Mouse (Mus musculus): Measurements from ENCODE around the gene Cdh23. TPM values are rescaled to one million over a fixed set of nuclear protein-coding genes. Genes with fewer than 3 reads are reported as not detected.

The Cdh23 gene
- polyA plus RNA-seq, 1 experiment = 2.1 TPM

DNA sequence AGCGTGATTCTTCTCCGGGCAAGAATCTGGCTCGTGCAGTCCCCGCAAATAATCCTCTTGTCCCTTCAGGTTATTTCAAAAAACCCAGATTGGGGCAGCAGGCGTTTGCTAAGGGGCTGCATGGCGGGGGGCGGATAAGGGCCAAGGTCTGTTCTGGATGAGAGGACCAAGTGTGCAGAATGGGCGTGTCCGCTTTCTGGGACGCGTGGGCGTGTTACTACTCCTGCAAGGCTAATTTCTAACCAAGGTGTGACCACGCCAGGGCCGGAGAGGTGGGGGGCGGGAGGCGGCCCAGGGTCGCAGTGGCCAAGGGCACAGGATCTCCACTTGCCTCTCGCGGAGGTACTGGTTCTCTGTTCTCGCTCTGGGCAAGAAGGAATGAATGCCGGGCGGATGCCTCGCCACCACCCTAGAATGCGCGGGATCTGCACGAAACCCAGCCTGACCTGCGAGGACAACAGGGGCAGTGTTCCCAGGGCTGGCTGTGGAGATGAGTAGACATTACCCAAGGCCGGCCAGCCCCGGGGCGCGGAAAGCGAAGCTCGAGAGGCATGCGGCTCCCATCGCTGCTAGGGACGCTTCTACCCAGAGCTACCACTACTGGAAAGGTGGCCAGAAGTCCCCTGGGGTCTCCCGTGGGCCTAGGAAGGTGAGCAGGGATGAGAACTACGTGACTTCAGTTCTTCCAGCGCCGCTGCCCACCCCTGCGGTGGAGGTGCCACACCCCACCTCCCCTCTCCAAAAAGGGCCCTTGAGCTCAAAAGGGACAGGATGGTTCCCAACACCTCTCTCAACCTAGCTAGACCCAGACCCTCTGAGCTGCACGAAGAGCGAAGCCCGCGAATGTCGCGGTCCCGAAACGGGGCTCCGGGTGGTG, 10.3 kb downstream of the Cdh23 start:
- H3K4me2 ChIP-seq (ENCODE audit: low read depth) = no peak overlapping the region
- H3K79me2 ChIP-seq (ENCODE audit: control insufficient read depth, insufficient read depth) = no peaks in the 10 kb centered on the region
- no peaks in the 10 kb centered on the region for H3K36me3 ChIP-seq (ENCODE audit: control insufficient read depth, insufficient read depth)
- H3K27me3 ChIP-seq (ENCODE audit: control insufficient read depth, insufficient read depth, insufficient read length) = peaks cover 78% of the 10 kb centered on the region
- TF ChIP-seq MYOD1 (IDR thresholded peaks at IDR 0.05; ENCODE audit: control insufficient read depth in 1 of 3, insufficient read length in 2 of 3, low read depth in 2 of 3) (no peak), E2F4 (IDR thresholded peaks at IDR 0.05; ENCODE audit: insufficient read depth) (no peak), SRF (IDR thresholded peaks at IDR 0.05; ENCODE audit: control insufficient read depth, insufficient read length, low read depth) (no peak), TCF3 (IDR thresholded peaks at IDR 0.05; ENCODE audit: insufficient read length, low read depth) (no peak), REST (IDR thresholded peaks at IDR 0.05; ENCODE audit: insufficient read depth, insufficient read length) (no peak), TCF12 (IDR thresholded peaks at IDR 0.05; ENCODE audit: insufficient read depth, poor library complexity, severe bottlenecking) (no peak), CEBPB (IDR thresholded peaks at IDR 0.05; ENCODE audit: insufficient read depth, poor library complexity, severe bottlenecking) (no peak), USF1 (IDR thresholded peaks at IDR 0.05; ENCODE audit: low read depth) (no peak), MYOG (IDR thresholded peaks at IDR 0.05; ENCODE audit: control insufficient read depth in 1 of 3, insufficient read depth in 1 of 3, insufficient read length in 2 of 3, low read depth in 2 of 3) (no peak), POLR2A (IDR thresholded peaks at IDR 0.05; ENCODE audit: insufficient read length, low read depth) (no peak), POLR2AphosphoS2 (IDR thresholded peaks at IDR 0.05; ENCODE audit: insufficient read length, low read depth) (no peak), MAX (IDR thresholded peaks at IDR 0.05; ENCODE audit: low read depth) (no peak)
- H3K4me3 ChIP-seq = no peak overlapping the region
- no peak overlapping the region for H3ac ChIP-seq (ENCODE audit: control insufficient read depth, insufficient read length)

DNA sequence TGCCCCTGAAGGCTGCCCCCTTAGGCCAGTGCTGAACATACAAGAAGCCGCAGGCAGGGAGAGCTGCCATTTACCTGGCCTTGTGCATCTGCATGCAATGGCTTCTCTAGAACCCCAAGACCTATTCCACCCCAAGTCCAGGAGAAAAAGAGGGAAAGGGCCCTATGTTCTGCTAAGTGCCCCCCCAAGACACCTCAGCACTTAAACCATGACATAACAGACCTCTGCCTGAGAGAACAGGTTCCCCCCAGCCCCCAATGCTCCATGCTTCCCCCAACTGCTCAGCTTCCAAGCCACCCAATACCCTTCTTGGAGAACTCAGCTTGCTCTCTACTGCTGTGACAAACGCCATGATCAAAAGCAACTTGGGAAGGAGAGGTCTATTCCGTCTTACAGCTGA, 17.4 kb downstream of the Cdh23 start:
- no peak overlapping the region for H3K4me2 ChIP-seq (ENCODE audit: low read depth)
- H3K27me3 ChIP-seq (ENCODE audit: control insufficient read depth, insufficient read depth, insufficient read length) = peaks cover 56% of the 10 kb centered on the region
- no peaks in the 10 kb centered on the region for H3K36me3 ChIP-seq (ENCODE audit: control insufficient read depth, insufficient read depth)
- no peak for TF ChIP-seq MYOG (IDR thresholded peaks at IDR 0.05; ENCODE audit: control insufficient read depth in 1 of 3, insufficient read depth in 1 of 3, insufficient read length in 2 of 3, low read depth in 2 of 3)
- TF ChIP-seq POLR2AphosphoS2 (IDR thresholded peaks at IDR 0.05; ENCODE audit: insufficient read length, low read depth) = no peak
- TF ChIP-seq MAX (IDR thresholded peaks at IDR 0.05; ENCODE audit: low read depth) = no peak
- no peak for TF ChIP-seq E2F4 (IDR thresholded peaks at IDR 0.05; ENCODE audit: insufficient read depth)
- TF ChIP-seq MYOD1 (IDR thresholded peaks at IDR 0.05; ENCODE audit: control insufficient read depth in 1 of 3, insufficient read length in 2 of 3, low read depth in 2 of 3) = no peak
- no peak for TF ChIP-seq CEBPB (IDR thresholded peaks at IDR 0.05; ENCODE audit: insufficient read depth, poor library complexity, severe bottlenecking)
- no peak for TF ChIP-seq SRF (IDR thresholded peaks at IDR 0.05; ENCODE audit: control insufficient read depth, insufficient read length, low read depth)
- no peak for TF ChIP-seq TCF12 (IDR thresholded peaks at IDR 0.05; ENCODE audit: insufficient read depth, poor library complexity, severe bottlenecking)
- TF ChIP-seq REST (IDR thresholded peaks at IDR 0.05; ENCODE audit: insufficient read depth, insufficient read length) = no peak
- TF ChIP-seq POLR2A (IDR thresholded peaks at IDR 0.05; ENCODE audit: insufficient read length, low read depth) = no peak
- TF ChIP-seq TCF3 (IDR thresholded peaks at IDR 0.05; ENCODE audit: insufficient read length, low read depth) = no peak
- no peak for TF ChIP-seq USF1 (IDR thresholded peaks at IDR 0.05; ENCODE audit: low read depth)
- H3ac ChIP-seq (ENCODE audit: control insufficient read depth, insufficient read length) = no peak overlapping the region
- H3K79me2 ChIP-seq (ENCODE audit: control insufficient read depth, insufficient read depth) = no peaks in the 10 kb centered on the region
- H3K4me3 ChIP-seq = no peak overlapping the region

DNA sequence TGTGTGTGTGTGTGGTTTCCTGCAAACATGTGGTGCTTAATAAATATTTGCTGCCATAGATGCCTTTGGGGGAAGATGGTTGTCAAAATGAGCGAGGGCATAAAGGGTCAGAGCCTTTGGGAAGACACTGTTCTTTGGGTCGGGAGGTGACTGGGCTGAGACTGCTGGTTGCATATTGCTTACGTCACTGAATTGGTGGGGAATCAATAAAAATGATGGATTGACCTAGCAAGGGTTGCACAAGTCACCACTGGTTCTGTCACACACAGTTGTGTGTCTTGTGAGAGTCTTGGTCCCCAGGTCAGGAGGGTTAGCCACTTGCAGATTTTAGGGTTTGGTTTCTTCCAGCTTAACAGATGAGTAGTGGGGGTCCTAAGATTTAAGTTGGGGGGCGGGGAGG, 19.0 kb downstream of the Cdh23 start:
- H3K4me3 ChIP-seq = no peak overlapping the region
- H3K36me3 ChIP-seq (ENCODE audit: control insufficient read depth, insufficient read depth) = no peaks in the 10 kb centered on the region
- TF ChIP-seq TCF3 (IDR thresholded peaks at IDR 0.05; ENCODE audit: insufficient read length, low read depth) (no peak), TCF12 (IDR thresholded peaks at IDR 0.05; ENCODE audit: insufficient read depth, poor library complexity, severe bottlenecking) (no peak), SRF (IDR thresholded peaks at IDR 0.05; ENCODE audit: control insufficient read depth, insufficient read length, low read depth) (no peak)
- peaks cover 50% of the 10 kb centered on the region for H3K27me3 ChIP-seq (ENCODE audit: control insufficient read depth, insufficient read depth, insufficient read length)
- H3K4me2 ChIP-seq (ENCODE audit: low read depth) = no peak overlapping the region
- no peak overlapping the region for H3ac ChIP-seq (ENCODE audit: control insufficient read depth, insufficient read length)
- H3K79me2 ChIP-seq (ENCODE audit: control insufficient read depth, insufficient read depth) = no peaks in the 10 kb centered on the region

DNA sequence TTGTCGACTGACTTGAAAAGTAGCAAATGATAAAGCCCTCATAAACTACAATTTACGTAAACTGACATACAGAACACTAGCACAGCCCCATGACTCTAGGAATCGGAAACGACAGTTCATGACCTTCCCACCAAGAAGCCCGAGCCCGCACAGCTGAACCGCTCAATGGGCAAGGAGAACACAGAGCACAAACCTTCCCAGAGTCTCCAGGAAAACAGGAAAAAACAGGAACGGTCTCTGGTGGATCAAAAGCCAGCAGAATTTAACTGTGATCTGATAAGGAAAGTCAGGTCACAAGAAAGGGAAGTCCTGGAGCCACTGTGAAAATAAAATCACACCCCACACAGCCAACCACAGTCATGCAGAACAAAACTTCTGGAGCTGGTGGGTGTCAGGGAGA, 26.1 kb downstream of the Cdh23 start:
- no peaks in the 10 kb centered on the region for H3K79me2 ChIP-seq (ENCODE audit: control insufficient read depth, insufficient read depth)
- H3ac ChIP-seq (ENCODE audit: control insufficient read depth, insufficient read length) = no peak overlapping the region
- H3K27me3 ChIP-seq (ENCODE audit: control insufficient read depth, insufficient read depth, insufficient read length) = peaks cover 9% of the 10 kb centered on the region
- H3K36me3 ChIP-seq (ENCODE audit: control insufficient read depth, insufficient read depth) = no peaks in the 10 kb centered on the region
- H3K4me3 ChIP-seq = no peak overlapping the region
- no peak overlapping the region for H3K4me2 ChIP-seq (ENCODE audit: low read depth)
- no peak for TF ChIP-seq TCF12 (IDR thresholded peaks at IDR 0.05; ENCODE audit: insufficient read depth, poor library complexity, severe bottlenecking)
- TF ChIP-seq POLR2A (IDR thresholded peaks at IDR 0.05; ENCODE audit: insufficient read length, low read depth) = no peak
- TF ChIP-seq E2F4 (IDR thresholded peaks at IDR 0.05; ENCODE audit: insufficient read depth) = no peak
- TF ChIP-seq CEBPB (IDR thresholded peaks at IDR 0.05; ENCODE audit: insufficient read depth, poor library complexity, severe bottlenecking) = no peak

- H3K36me3 ChIP-seq (ENCODE audit: control insufficient read depth, insufficient read depth) = no peaks in the 10 kb centered on the region
- H3ac ChIP-seq (ENCODE audit: control insufficient read depth, insufficient read length) = no peak overlapping the region
- no peak overlapping the region for H3K4me3 ChIP-seq
- H3K27me3 ChIP-seq (ENCODE audit: control insufficient read depth, insufficient read depth, insufficient read length) = peaks cover 7% of the 10 kb centered on the region
- H3K79me2 ChIP-seq (ENCODE audit: control insufficient read depth, insufficient read depth) = no peaks in the 10 kb centered on the region
- no peak overlapping the region for H3K4me2 ChIP-seq (ENCODE audit: low read depth)
- TF ChIP-seq REST (IDR thresholded peaks at IDR 0.05; ENCODE audit: insufficient read depth, insufficient read length) (no peak), SRF (IDR thresholded peaks at IDR 0.05; ENCODE audit: control insufficient read depth, insufficient read length, low read depth) (no peak), TCF3 (IDR thresholded peaks at IDR 0.05; ENCODE audit: insufficient read length, low read depth) (no peak), POLR2A (IDR thresholded peaks at IDR 0.05; ENCODE audit: insufficient read length, low read depth) (no peak), MAX (IDR thresholded peaks at IDR 0.05; ENCODE audit: low read depth) (no peak), USF1 (IDR thresholded peaks at IDR 0.05; ENCODE audit: low read depth) (no peak), POLR2AphosphoS2 (IDR thresholded peaks at IDR 0.05; ENCODE audit: insufficient read length, low read depth) (no peak), MYOD1 (IDR thresholded peaks at IDR 0.05; ENCODE audit: control insufficient read depth in 1 of 3, insufficient read length in 2 of 3, low read depth in 2 of 3) (no peak), E2F4 (IDR thresholded peaks at IDR 0.05; ENCODE audit: insufficient read depth) (no peak), CEBPB (IDR thresholded peaks at IDR 0.05; ENCODE audit: insufficient read depth, poor library complexity, severe bottlenecking) (no peak), MYOG (IDR thresholded peaks at IDR 0.05; ENCODE audit: control insufficient read depth in 1 of 3, insufficient read depth in 1 of 3, insufficient read length in 2 of 3, low read depth in 2 of 3) (no peak), TCF12 (IDR thresholded peaks at IDR 0.05; ENCODE audit: insufficient read depth, poor library complexity, severe bottlenecking) (no peak)
Observed at GRCm38 (mm10) chr10:60668591-60668990, 27.7 kb downstream of the Cdh23 start.

Data from myocyte (in vitro differentiated cells).